Mouse (Mus musculus) skeletal muscle tissue, adult 2 months (tissue): Measurements from ENCODE around the gene Dock10.

Experiments
- DNase-seq: peaks from one replicate; pipeline ENCODE4 v3.0.0-alpha.2; 2012; ENCODE audit warnings: low read depth, low spot score

Gene Dock10

DNA sequence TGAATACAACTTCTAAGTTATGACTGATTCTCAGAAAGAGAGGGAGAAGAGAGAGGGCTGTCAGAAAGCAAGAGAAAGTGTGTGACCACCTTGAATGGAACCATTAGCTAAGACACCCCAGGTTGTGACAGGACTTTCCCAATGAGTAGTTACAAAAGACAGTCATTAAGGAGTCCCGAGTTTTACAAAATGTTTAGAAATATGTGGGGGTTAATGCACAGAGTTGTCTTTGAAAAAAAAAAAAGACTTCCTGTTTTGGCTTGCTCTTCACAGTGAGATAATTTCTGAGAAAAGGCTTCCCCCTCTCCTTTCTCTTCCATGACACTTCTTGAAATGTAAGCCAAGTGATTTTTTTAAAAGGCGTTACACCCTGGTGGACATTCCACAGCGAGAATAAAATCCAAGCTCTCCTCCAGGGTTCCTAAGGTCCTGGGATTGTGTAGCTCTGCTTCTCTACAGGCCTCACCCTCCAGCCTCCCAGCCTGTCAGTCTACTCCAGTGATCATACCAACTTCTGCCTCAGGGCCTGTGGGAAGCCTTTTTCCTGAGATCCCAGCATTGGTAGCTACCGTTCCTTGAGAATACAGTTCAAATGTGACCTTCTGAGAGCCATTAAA is 144.8 kb downstream of the Dock10 start:
- no peak for DNase-seq

DNA sequence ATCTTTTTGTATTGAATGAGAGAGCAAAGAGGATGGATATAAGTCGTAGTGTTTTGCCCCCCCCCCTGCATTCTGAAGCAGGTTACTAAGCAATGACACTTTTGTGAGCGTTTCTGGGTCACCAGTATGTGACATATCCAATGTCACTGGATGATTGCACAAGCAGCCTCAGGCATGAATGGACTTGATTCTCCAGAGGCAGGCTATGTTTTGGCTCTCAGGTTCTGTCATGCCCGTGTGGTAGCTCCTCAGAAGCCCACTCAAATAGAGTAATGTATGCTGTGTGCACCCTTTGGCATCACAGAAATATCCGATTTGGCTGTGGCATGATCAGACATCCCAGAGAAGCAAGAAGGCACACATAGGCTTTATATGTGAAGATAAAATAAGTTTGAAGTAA is 150.8 kb downstream of the Dock10 start:
- no peak for DNase-seq

DNA sequence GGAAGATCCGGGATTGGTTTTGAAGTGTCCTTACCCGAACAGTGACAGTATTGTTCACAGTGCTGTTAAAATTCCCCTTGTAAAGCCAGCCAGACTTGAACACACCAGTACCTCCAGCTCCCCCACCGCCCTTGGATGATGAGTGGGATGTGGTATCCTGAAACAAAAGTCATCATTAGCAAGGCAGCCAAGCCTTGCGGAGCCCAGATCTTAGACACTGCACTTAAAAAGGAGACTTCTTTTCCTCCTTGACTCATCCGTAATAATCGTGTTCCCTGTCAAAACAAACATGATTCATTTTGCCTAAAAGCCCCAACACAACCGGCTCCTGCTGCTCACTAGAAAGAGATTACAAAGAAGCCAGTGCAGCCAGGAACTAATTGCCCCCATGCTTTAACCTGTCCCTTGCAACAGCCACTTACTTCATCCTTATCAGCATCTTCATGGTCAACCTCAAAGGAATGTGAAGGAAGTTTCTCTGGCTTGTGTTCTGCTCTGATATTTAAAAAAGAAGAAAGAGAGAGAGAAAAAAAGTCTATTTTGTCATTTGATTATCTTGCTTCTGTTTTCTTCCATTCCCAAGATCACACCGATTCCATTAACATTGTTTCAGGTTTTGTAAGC is 152.1 kb downstream of the Dock10 start:
- no peak for DNase-seq

DNA sequence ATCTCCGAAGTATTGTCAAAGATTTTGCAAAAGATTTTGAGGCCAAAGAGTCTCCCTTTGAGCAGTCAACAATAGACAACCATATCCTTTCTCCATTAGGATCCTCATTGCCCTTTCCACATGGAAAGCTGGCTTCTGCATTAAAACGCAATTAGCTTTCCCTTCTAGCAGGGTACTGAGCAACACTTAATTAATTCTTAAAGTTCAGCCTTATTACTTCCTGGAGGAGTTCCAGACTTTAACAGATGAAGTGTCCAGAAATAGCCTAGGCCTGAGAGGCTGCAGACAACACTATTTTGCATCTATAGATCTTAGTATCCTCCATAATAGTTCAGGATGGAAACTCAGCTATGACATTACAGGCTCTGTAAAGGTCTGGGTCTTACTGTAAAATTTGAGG is 154.0 kb downstream of the Dock10 start:
- no peak for DNase-seq

DNA sequence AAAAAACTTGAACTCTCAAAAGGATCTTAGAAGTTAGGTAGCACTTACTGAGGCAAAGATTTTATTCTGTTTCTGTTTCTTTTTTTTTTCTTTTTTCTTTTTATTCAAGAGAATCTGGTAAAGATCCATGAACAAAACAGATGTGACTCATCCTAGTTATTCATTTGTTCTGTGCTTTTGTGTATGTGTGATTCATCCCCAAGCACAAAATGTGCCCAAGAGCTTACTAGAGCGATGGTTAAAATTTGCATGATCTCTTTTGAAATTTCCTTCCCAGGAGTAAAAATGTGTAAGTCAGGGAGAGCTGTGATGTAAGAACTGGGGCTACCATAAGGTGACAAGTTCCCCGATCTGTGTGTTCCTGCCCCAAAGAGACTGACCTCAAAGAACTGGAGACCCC is 155.2 kb downstream of the Dock10 start:
- DNase-seq: peak; percentile 36

DNA sequence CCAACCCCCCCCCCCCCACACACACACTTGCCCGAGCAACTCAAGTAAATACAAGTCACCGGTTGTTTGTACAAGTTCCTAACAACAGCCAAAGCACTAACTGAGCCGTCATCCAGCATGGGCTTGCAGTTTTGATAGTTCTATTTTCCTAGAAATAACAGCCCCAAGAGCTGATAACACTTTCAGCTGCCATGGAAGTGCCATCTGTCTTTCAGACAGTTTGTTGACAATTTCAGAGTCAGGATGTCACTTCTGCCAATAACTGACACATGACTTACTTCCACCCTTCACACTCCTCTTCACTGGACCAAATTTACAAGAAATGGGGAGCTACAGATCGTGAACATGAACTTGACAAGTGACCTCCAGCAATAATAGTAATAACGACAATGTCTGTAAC is 175.0 kb downstream of the Dock10 start:
- DNase-seq: no peak

DNA sequence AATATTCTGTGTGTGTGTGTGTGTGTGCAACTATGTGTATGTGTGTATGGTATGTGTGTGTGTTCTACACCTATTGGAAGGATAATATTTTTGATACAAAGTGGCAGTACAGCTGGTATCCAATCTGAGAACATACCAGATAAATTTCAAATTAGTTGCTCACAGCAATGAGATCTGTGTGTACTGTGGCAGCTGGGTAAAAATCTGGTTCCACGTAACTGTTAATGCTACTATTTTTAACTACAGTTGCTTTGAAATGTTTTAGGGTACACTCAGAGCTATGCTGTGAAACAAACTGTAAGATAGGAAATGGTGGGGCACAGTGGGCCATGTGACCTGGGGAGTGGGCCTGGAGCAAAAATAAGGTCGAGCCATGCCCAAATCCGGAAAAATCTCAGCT is 176.1 kb downstream of the Dock10 start:
- DNase-seq: no peak

DNA sequence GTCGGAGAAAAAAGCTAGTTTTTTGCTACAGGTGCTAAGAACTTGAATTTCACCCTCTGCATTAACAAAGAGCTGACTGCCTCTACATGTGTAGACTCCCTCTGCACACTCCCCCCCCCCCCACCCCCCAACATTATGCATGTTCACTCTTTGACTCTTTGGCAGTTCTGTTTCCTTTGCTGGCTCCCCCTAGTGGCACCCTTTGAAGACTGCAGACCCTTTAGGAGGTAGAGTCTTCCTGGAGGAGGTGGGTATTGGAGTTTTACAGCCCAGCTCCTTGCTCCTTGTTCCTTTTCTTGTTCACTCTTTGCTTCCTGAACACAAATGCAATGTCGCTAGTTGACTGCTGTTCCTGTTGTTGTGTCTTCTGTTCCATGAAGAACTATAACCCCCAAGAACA is 181.4 kb downstream of the Dock10 start:
- no peak for DNase-seq

DNA sequence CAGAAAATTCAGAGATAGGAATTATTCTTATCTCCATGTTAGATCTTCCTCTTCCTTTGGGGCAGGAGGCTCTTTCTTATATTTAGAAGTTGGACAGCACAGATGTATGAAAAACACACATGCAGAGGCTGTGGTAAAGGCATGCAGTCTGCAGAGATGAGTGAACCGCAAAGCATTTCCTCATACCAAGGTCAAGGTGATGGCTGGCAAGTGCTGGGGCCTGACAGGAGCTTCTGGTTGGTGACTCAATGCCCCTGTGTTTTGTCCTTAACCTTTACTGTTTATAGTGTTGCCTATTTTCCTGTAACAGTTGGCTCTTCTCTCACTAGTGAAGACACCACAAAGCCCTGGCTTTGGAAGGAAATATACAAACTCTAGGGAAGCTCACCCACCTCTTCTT is 201.9 kb downstream of the Dock10 start:
- DNase-seq: no peak

DNA sequence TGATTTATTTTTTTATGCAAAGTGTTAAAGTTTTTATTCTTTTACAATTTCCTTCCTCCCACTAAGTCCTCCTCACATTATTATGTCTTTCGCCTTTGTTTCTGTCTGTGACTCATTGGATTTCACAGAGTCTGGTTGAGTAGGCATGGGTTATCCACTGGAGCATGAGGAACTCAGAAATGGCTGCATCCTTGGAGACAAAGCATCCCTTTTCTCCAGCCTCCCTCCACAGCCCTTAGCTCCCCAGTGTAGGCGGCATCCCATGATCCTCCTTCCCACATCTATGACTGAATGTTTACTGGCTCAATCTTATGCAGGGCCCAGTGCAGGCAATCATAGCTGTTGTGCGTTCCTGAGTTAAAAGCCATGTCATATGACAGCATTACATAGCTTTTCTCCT is 216.8 kb downstream of the Dock10 start:
- DNase-seq: no peak

DNA sequence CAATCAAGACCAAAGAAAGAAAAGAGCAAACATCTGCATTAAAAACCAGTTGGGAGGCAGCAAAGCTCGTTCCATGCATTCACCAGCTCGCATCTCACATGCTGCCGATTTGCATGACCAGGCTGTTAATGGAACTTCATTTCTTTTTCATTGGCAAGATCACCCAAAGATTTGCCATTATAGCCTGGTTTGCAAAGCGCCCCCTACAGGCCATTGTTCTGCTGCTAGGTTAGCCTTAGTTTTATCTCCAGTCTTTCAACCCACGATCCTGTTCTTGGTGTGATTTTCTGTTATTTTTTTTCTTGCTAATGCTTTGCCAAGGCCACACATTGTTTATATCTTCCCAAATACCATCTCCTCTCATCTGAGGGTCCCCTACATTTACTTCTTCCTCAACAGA is 236.1 kb downstream of the Dock10 start:
- no peak for DNase-seq

DNA sequence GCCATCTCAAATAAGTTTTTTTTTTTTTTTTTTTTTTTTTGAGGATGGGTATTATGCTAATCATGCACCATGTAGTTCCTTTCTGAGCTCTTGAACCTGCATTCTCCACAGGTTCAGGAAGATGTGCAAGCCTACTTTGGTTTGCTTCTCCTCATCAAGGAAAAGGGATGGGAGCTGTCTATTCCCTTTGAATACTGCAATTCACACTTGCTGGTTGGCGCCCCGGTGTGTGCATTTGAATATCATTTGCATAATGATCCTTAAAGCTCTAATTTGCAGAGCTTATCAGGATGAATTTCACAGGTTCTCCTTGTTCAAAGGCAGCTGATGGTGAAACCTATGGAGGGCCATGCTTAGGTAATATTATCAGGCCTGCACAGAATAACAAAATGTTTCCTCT is 237.9 kb downstream of the Dock10 start:
- DNase-seq: no peak

DNA sequence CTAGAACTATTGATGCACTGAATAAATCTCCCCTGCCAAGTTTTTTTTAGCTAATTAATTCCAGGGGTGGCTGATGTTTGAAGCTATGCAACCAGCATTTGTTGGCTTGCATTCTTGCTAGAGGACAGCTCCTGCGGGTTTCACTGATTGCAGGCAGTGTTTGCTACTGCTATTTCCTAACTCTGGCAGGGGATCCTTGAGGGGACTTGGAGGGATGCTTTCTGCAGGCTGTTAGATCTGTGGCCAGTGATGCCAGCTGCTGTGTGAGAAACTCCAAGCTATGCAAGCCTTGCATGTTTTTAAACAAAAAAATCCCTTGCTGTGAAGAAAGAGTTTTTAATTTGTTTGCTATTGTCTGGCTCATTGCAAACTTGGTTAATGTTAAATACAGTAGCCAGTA is 238.4 kb downstream of the Dock10 start:
- DNase-seq: no peak

DNA sequence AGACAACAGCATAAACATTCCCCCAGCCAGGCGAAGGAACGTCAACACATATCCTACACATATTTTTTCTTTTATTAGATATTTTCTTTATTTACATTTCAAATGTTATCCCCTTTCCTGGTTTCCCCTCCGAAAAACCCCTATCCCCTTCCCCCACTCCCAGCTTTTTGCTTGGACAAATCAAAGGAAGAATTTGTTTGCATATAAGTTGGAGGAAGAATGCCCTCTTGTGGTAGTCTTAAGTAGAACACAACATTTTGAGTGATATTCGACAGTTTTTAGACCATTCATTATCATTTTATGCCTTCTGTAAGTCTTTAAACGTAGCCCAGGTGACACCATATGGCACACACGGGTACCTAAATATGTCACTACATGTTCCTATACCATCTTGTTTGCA is 242.5 kb downstream of the Dock10 start:
- no peak for DNase-seq

DNA sequence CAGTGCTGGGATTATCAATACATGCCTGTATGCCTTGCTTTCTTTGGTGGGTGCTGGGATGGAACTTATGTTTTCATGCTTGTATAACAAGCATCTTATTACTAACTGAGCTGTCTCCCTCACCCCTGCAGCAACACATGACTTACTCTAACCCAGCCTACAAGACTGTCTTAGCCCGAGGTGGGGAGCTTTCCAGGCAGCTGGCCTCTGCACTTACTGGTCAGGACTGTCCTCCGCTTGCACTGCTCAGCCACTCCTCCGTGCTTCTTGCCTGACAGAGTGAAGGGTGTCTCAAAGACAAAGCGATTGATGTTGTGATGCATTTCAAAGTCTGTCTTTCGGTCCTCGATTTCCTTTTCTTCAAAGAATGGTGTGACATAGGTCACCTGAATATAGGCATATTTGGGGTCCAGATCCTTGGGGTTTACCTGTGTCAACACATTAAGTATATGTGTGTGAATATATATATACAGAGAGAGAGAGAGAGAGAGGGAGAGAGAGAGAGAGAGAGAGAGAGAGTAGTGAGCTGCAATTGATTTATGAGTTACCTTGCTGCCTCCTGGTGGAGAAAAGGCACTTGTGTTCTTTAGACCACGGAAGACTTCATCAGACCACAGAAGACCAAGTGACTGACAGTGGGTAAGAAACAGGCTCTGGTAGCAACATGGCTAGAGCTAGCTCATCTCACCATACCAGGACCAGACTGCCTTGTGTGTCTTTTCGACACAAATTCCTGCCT is 245.9 kb downstream of the Dock10 start:
- no peak for DNase-seq

DNA sequence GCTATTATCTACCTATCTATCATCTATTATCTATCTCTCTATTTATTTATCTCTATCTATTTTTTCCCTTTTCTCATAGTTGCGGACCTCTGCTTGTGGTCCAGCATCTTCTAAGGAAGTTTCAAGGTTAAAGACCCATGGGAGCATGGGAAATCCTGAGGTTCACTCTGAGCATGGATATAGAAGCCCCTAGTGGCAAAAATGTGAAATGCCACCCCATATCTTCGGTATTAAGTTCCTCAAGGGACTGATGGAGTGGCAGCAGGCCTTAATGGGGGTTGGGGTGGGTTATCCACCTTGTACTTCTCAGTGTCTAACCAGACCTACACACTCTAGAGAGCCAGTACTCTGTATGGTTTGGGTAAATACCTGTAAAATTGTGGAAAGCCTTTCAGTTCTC is 253.6 kb downstream of the Dock10 start:
- no peak for DNase-seq

DNA sequence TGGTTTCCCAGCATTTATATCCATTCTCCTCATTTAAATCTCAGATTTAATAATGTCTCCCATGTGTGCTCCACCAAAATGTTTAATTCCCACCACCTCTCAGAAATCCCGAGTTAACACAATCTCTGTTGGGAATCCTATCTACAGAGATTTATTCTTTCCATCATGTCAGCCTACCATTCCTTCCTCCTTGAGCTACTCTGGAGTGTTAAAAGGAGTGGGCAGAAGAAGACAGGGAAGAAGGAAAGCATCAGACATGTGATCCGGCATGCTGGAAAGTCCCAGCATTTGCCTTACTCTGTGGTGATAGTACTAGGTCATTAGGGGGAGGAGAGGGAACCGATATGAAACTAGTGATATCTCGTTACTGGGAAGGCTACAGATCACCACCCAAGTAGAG is 254.2 kb downstream of the Dock10 start:
- DNase-seq: no peak

DNA sequence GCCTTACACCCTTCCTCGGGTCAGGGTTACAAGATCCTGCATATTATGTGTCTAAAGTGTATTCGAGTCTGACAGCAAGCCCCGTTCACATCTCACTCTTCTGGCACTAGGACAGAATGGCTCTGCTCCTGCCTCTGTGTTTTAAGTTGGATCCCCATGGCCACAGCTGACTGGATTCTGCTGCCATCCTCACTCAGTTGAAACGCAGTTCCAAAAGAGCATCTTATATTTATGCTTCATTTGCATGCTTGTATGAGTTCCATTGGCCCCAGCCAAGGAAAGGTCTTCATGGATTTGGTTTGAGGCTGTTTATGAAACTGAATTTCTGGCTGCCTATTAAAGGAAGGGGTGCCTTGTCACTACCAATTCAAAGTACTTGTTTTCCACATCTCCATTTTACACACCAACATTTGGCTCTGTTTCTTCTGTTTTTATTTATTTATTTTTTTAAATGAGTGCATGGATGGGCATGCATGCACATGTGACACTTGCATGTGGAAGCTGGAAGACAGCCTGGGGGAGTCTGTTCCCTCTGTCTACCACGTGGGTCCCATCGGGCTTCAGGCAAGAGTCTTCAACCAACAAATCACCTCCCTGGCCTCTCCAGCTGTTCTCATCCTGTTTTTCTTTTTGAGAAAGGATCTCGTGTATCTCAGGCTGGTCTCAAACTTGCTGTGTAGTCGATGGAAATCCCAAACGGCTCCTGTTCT is 255.7 kb downstream of the Dock10 start:
- DNase-seq: no peak

DNA sequence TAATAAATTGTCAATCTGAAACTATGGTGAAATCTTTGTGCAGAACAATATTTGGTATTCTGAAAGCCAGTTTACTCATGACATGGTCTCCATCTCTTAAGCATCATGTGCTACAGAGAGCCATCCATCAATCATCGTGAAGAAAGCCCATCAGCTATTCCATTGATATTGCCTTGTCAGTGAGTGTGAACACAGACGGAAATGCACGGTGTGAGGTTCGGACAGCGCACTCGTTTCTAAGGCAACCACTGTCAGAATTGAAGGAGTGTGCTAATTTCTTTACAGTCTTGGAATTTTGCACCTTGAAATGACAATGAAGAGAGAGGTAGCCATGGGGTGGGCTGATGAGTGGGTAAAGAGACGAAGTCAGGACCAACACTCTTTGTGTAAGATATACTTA is 259.1 kb downstream of the Dock10 start:
- DNase-seq: no peak

DNA sequence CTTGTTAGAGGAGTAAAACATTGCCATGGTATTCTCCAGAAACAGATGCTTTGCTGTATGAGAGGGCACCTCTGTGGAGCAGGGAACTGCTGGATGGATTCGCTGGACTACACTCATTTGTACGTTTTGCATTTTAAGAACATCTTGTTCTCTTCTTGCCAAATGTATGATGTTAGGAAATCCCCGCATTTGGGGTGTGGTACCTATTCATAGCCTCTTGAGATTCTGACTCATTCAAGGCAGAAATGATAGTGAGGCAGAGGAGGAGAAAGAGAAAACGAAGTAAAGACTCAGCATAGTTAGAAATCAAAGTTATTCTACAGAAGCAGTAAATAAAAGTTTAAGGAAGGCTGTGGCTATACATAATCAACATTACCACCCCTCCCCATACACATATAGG is 262.0 kb downstream of the Dock10 start:
- DNase-seq: peak; percentile 40

DNA sequence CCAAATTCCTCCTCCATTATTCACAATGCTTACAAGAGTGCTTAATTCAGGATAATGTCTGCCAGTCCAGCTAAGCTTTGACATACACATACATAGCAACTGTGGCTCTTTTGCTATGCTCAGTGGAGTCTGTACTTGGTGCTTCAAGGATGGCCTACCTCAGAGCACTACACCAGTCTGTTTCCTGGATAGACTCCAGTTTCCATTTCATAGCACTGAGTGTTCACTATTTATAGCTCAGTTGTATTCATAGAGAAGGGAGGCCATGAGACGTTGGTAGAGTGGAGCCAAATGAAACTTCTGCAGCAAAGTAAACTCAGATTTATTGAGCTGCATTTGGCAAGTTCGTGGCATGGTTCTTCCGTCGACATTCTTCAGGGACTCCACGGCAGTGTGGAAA is 274.9 kb downstream of the Dock10 start:
- DNase-seq: peak; percentile 7

DNA sequence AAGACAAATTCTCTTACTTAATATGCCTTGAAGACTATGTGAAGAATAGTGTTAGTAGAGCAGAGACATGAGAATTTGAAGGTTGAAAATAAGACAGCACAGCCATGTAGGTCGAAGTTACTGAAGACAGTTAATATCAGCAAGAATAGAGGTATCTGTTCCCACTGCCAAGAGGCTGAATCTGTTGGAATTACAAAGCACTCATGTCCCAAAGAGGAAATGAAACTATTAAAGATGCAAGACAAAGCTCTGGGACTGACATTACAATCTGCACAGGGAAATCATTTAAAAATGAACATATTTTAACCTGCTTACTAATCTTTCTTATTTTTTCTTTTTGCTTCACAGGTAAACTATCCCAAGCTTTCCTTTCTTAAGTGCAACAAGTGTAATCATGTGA is 283.4 kb downstream of the Dock10 start:
- DNase-seq: no peak

DNA sequence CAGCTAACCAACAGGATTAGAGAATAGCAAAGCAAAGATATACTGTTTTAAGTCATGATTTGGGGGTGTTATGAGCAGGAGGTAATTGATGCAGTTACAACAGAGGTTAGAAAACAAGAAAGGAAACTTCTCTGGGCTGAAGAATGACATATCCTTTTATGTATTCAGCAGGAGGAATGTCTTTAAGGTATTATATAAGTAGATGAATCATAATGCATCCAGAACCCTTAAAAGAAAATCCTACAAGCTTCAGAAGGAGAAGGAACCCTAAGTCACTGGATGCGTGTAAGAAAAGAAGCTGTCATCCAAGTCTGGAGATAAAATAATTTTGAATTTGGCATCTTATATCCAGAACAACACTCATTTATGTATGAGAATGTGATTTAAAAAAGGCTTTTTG is 285.9 kb downstream of the Dock10 start:
- DNase-seq: no peak
